Mouse (Mus musculus) erythroblast, embryonic 14.5 days (primary cell): ENCODE measurements around the gene Mrc2.

Source experiments
- GATA1 ChIP-seq: IDR thresholded peaks from 2 replicates; pipeline ENCODE4 v1.6.1; 2012; ENCODE audit warnings: low read length, inconsistent platforms, mixed read lengths
- TAL1 ChIP-seq: IDR thresholded peaks from 3 replicates; pipeline ENCODE4 v1.6.1; 2012; ENCODE audit warnings: low read length, inconsistent platforms, mixed read lengths

GRCm38 (mm10) chr11:105348495-105348982 is 56.1 kb downstream of the Mrc2 start:
- no peak for TF ChIP-seq GATA1
- no peak for TF ChIP-seq TAL1
